Mouse (Mus musculus) right cerebral cortex, postnatal 14 days (tissue): ENCODE results near the gene Coch.
"Not testable (repeated sequence)": the region's sequence is repeated elsewhere in the genome, so short reads cannot be mapped to it uniquely, and the experiment has no call there.

Source experiments
- DNase-seq: peaks from one replicate; pipeline ENCODE4 v3.0.0; 2022

Gene Coch

GRCm38 (mm10) chr12:51649401-51649800, 56.3 kb downstream of the Coch start:
- not testable (repeated sequence) for DNase-seq
